Mouse (Mus musculus) limb, embryonic 14.5 days (tissue): ENCODE data around the gene Krtap10-4. TPM values are rescaled to one million over a fixed set of nuclear protein-coding genes. Genes with fewer than 3 reads are reported as not detected.

ENCODE experiments used
- ATAC-seq: fragments of 200-750 bp; cut with Nextera tagmentation; 2 replicates; pipeline ENCODE4 v1.8.0; 2017; ENCODE audit warnings: low read depth, moderate number of reproducible peaks, moderate TSS enrichment; ENCODE audit not compliant: low FRiP score
- DNase-seq: peaks from one replicate; pipeline ENCODE4 v3.0.0-alpha.2; 2015; ENCODE audit warnings: low spot score
- H3K27ac ChIP-seq: fragments of 300-500 bp; sonication (generic); replicated peaks from 2 replicates; pipeline ENCODE4 v1.5.1; 2014; ENCODE audit warnings: low read depth, mild to moderate bottlenecking, low read length, moderate library complexity, mixed read lengths
- H3K27me3 ChIP-seq: fragments of 300-500 bp; sonication (generic); 2 replicates; pipeline ENCODE4 v1.6.1; 2014; ENCODE audit warnings: low read length, mixed read lengths; ENCODE audit not compliant: control insufficient read depth, insufficient read depth
- H3K36me3 ChIP-seq: fragments of 300-500 bp; sonication (generic); 2 replicates; pipeline ENCODE4 v1.6.1; 2014; ENCODE audit warnings: mild to moderate bottlenecking, low read length, moderate library complexity, mixed read lengths; ENCODE audit not compliant: control insufficient read depth, insufficient read depth
- H3K4me1 ChIP-seq: fragments of 300-500 bp; sonication (generic); 2 replicates; pipeline ENCODE4 v1.6.1; 2014; ENCODE audit warnings: antibody characterized with exemption, low read length, mixed read lengths; ENCODE audit not compliant: control insufficient read depth, insufficient read depth
- H3K4me2 ChIP-seq: fragments of 300-500 bp; sonication (generic); replicated peaks from 2 replicates; pipeline ENCODE4 v1.6.1; 2014; ENCODE audit warnings: low read depth, mild to moderate bottlenecking, low read length, moderate library complexity; ENCODE audit not compliant: severe bottlenecking
- H3K4me3 ChIP-seq: fragments of 300-500 bp; sonication (generic); replicated peaks from 2 replicates; pipeline ENCODE4 v1.5.1; 2014; ENCODE audit warnings: low read length
- H3K9ac ChIP-seq: fragments of 300-500 bp; sonication (generic); 2 replicates; pipeline ENCODE4 v1.6.1; 2014; ENCODE audit warnings: mild to moderate bottlenecking, low read depth, low read length, moderate library complexity; ENCODE audit not compliant: severe bottlenecking
- H3K9me3 ChIP-seq: fragments of 300-500 bp; sonication (generic); 2 replicates; pipeline ENCODE4 v1.6.1; 2016; ENCODE audit warnings: low read length; ENCODE audit not compliant: control insufficient read depth
- POLR2A ChIP-seq: fragments of 200-500 bp; IDR thresholded peaks from 2 replicates; pipeline ENCODE4 v1.8.0; 2012; ENCODE audit warnings: inconsistent platforms, mild to moderate bottlenecking, moderate library complexity, borderline replicate concordance; ENCODE audit not compliant: insufficient read depth, insufficient read length; ENCODE audit errors: extremely low read depth
- WGBS: fragments of 180-500 bp; shearing (Covaris S2); extraction: QIAGEN DNeasy Blood & Tissue Kit; methylation state at CpG from one replicate; pipeline ENCODE4 v1.1.7; 2014; 5-methylcytosine and 5-hydroxymethylcytosine counted together
- polyA plus RNA-seq, 2 experiments: library from polyadenylated mRNA; depleted of rRNA in 1 of 2; stranded (reverse) in 1 of 2; unstranded in 1 of 2; fragments of >200 nt; fragmentation: Nextera tagmentation in 1 of 2; extraction: Ambion mirVana in 1 of 2; gene quantifications; 2 replicates each; pipeline versions ENCODE4 v1.2.1 to v1.2.3; 2012 to 2014

The Krtap10-4 gene
- polyA plus RNA-seq, 2 experiments: not detected

DNA sequence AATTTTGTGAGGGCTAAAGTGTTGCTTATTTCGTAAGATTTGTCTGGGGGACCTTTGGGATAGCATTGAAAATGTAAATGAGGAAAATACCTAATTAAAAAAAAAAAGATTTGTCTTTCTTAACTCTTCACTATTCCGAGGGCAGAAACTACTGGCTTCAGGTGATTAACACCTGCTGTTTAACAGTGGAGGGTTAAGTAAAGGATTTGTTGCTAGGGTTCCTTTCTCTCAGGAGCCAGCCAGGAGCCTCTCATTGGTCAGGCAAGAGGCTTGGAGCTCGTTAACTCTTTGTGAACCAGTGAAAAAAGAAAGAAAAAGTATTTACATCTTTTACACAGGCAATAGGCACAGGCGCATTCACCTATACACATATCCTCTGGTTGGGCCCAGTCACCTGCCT lies 7.7 kb downstream of the Krtap10-4 start:
- no peak overlapping the region for H3K9ac ChIP-seq
- H3K27me3 ChIP-seq: no peaks in the 10 kb centered on the region
- H3K9me3 ChIP-seq: peaks cover 6% of the 10 kb centered on the region; the same call in 1 of the 2 replicates
- H3K4me3 ChIP-seq: no peak overlapping the region
- H3K27ac ChIP-seq: no peak overlapping the region
- ATAC-seq: no peak
- WGBS: 35% methylated on average over 4 of the region's 4 CpGs
- no peaks in the 10 kb centered on the region for H3K36me3 ChIP-seq
- no peaks in the 10 kb centered on the region for H3K4me1 ChIP-seq
- no peak for TF ChIP-seq POLR2A
- no peak for DNase-seq
- H3K4me2 ChIP-seq: no peak overlapping the region

DNA sequence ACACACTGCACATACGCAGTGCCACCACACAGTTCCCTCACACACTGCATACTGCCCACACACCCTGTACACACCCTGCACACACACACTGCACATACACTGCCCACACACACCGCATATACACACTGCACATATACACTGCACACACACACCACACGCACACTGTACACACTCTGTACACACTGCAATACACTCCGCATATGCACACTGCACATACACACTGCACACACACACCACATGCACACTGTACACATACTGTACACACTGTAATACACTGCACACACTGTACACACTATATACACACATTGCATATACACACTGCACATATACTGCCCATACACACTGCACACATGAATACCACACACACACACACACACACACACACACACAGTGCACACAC lies 8.4 kb downstream of the Krtap10-4 start:
- H3K4me1 ChIP-seq: no peaks in the 10 kb centered on the region
- no peak overlapping the region for H3K9ac ChIP-seq
- no peaks in the 10 kb centered on the region for H3K9me3 ChIP-seq
- no peak overlapping the region for H3K4me3 ChIP-seq
- DNase-seq: no peak
- no peak for ATAC-seq
- H3K27me3 ChIP-seq: no peaks in the 10 kb centered on the region
- no peaks in the 10 kb centered on the region for H3K36me3 ChIP-seq
- WGBS: 93% methylated on average over 4 of the region's 4 CpGs
- no peak overlapping the region for H3K4me2 ChIP-seq
- H3K27ac ChIP-seq: no peak overlapping the region
- no peak for TF ChIP-seq POLR2A

DNA sequence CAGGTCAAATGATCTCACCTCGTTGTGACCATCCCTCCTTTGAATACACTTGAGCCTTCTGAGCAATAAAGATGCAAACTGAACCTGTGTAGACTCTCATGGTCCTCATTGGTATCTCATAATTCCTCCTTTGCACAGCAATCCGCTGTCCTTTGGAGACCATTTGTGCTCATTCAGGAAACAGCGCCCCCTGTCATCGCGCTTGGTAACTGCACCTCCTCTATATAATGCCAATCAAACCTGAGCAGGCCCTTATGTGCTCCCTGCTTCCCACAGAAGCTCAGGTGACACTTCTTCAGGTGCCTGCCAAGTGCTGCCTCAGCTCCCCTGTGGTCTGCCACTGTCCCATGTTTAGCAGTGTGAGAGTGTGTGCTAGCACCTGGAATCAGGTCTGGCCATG lies 11.4 kb downstream of the Krtap10-4 start:
- Histone ChIP-seq H3K36me3 (no peaks in the 10 kb centered on the region), H3K9ac (no peak overlapping the region), H3K27ac (no peak overlapping the region), H3K4me3 (no peak overlapping the region), H3K27me3 (no peaks in the 10 kb centered on the region), H3K4me2 (no peak overlapping the region), H3K9me3 (no peaks in the 10 kb centered on the region), H3K4me1 (no peaks in the 10 kb centered on the region)
- TF ChIP-seq POLR2A: no peak
- 29% methylated on average over 5 of the region's 5 CpGs for WGBS
- DNase-seq: no peak
- ATAC-seq: no peak

DNA sequence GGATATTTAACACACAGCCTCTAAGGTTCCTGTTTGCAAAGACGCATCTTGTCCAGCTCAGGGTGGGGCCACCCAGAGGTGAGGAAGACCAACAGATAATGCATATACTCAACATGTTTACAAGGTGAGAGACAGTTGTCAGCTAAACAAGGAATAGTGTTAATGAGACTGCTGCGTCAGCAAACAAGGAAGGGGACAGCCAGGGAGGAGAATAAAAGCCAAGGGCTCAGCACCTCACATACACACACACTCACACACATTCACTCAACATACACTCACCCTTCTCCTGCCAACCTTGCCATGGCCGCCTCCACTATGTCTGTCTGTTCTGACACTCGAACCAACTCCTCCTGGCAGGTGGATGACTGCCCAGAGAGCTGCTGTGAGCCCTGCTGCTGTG lies 12.5 kb downstream of the Krtap10-4 start, which contains the start of gene Gm2696:
Gene Gm2696 (plus strand): TSS at position 301 of the 400 bp plus-strand sequence.
- Histone ChIP-seq H3K4me1 (no peaks in the 10 kb centered on the region), H3K9ac (no peak within 1 kb of the TSS), H3K27me3 (no peaks in the 10 kb centered on the region), H3K36me3 (no peaks in the 10 kb centered on the region), H3K4me3 (no peak within 1 kb of the TSS), H3K9me3 (no peaks in the 10 kb centered on the region), H3K27ac (no peak within 1 kb of the TSS), H3K4me2 (no peak within 1 kb of the TSS)
- DNase-seq: no peak
- TF ChIP-seq POLR2A: no peak
- WGBS: 48% methylated on average over 4 of the region's 4 CpGs
- ATAC-seq: no peak

DNA sequence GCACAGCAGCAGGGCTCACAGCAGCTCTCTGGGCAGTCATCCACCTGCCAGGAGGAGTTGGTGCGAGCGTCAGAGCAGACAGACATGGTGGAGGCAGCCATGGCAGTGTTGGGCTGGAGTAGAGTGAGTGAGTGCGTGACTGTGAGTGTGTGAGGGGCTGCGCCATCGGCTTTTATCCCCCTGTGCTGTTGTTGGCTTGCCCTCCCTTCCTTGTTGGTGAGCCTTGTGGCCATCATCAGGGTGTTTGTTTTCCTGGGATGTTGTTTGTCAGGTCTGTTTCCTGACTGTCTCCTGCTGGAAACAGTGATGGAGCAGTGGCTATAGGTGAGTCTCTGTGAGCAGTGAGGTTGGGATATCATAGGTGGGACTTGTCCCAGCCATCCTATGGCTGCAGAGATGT lies 15.2 kb downstream of the Krtap10-4 start, which contains the start of gene Gm9507:
Gene Gm9507 (minus strand): TSS at position 101 of the 400 bp plus-strand sequence.
- no peak for ATAC-seq
- Histone ChIP-seq H3K9ac (no peak within 1 kb of the TSS), H3K27ac (no peak within 1 kb of the TSS), H3K4me3 (no peak within 1 kb of the TSS), H3K27me3 (no peaks in the 10 kb centered on the region), H3K9me3 (no peaks in the 10 kb centered on the region), H3K4me2 (no peak within 1 kb of the TSS), H3K36me3 (no peaks in the 10 kb centered on the region), H3K4me1 (no peaks in the 10 kb centered on the region)
- DNase-seq: no peak
- WGBS: 75% methylated on average over 3 of the region's 5 CpGs
- no peak for TF ChIP-seq POLR2A

DNA sequence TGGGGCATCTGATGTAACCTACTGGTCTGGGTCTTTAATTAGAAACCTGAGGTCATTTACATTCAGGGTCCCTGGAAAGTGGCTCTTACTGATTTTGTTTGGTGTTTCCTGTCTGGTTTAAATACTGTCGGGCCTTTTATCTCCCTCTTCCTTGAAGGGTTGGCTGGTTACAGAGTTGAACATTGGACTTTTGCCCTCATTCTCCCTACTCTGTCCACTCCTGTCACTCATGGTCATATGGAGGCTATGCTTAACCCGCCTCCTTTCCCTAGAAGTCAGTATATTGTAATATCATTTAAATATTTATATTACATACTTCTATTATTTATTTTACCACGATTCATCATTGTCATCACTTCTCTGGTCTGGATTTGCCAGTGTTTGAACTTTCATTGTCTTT lies 22.8 kb downstream of the Krtap10-4 start:
- Histone ChIP-seq H3K27ac (no peak overlapping the region), H3K36me3 (no peaks in the 10 kb centered on the region)
- WGBS: 80% methylated on average over 3 of the region's 3 CpGs

More for the DNA sequence above, 22.8 kb downstream of the Krtap10-4 start:
- Histone ChIP-seq H3K4me2 (no peak overlapping the region), H3K9ac (no peak overlapping the region), H3K27me3 (no peaks in the 10 kb centered on the region), H3K4me3 (no peak overlapping the region), H3K9me3 (no peaks in the 10 kb centered on the region), H3K4me1 (peaks cover 3% of the 10 kb centered on the region; the same call in 1 of the 2 replicates)
- no peak for TF ChIP-seq POLR2A
- no peak for ATAC-seq
- no peak for DNase-seq
